In genomic region chr5:16376329-16376908, GRCm38 (mm10) we compare ENCODE assay signal across 22 mouse cellular contexts.
DNase-seq lines count a peak whose midpoint lies in the region; ATAC-seq lines count a peak whose summit lies in the region.
"Had no signal": no experiment of that assay in that cellular context is flagged by ENCODE, and none has a peak within 500 bp of the region (broad histone marks: within the 10 kb centered on the region; RNA-seq: fewer than 3 reads in every experiment).

No protein-coding gene starts in this region.

- peak; percentile 34 for DNase-seq in heart, adult 11 months
- no peak for DNase-seq in heart, adult 8-10 months (ENCODE audit: low spot score)
- peak; percentile 58 for DNase-seq in CD4-positive helper T cell, adult 2 months (ENCODE audit: low read depth, low spot score)
- DNase-seq in c-Kit-positive CD71-positive TER-119-positive erythroid progenitor cells, embryonic 14.5 days (ENCODE audit: low spot score): peak; percentile 57
- no peak for DNase-seq in liver, embryonic 13.5 days
- no peak for DNase-seq in urinary bladder, postnatal 25 days (ENCODE audit: low spot score)
- no peak for DNase-seq in cerebellum, adult 8-10 months
- no peak for DNase-seq in layer of hippocampus, adult 9-11 months
- DNase-seq: cerebellum, adult 11-12 months; forebrain, postnatal 0 days; gastrocnemius, postnatal 14 days; heart, postnatal 36 days; kidney, adult 2 months; kidney, postnatal 25 days; left cerebral cortex, postnatal 4 days; lung, postnatal 10 days; right cerebral cortex, postnatal 4 days had no signal

- no peaks in the 10 kb centered on the region for H3K4me1 ChIP-seq in liver, embryonic 13.5 days (replicated peaks)
- H3K4me1 ChIP-seq: neural tube, embryonic 15.5 days had no signal

- H3K36me3 ChIP-seq in liver, embryonic 13.5 days: no peaks in the 10 kb centered on the region
- H3K36me3 ChIP-seq: neural tube, embryonic 15.5 days had no signal

- peaks cover 3% of the 10 kb centered on the region; the same call in 1 of the 2 replicates for H3K9me3 ChIP-seq in liver, embryonic 13.5 days (replicated peaks)
- H3K9me3 ChIP-seq: neural tube, embryonic 15.5 days had no signal

- H3K9ac ChIP-seq in liver, embryonic 13.5 days: no peak overlapping the region
- H3K9ac ChIP-seq: forebrain, postnatal 0 days; liver, embryonic 14.5 days; neural tube, embryonic 15.5 days had no signal

- H3K27ac ChIP-seq in liver, embryonic 13.5 days: no peak overlapping the region
- H3K27ac ChIP-seq: hindbrain, postnatal 0 days; liver, embryonic 14.5 days; neural tube, embryonic 15.5 days had no signal

- H3K27me3 ChIP-seq in liver, embryonic 13.5 days: no peaks in the 10 kb centered on the region
- H3K27me3 ChIP-seq: neural tube, embryonic 15.5 days had no signal

- ATAC-seq in liver, embryonic 13.5 days (ENCODE audit: low read depth): peak; percentile 34; the same call in 1 of the 2 replicates
- ATAC-seq: forebrain, postnatal 0 days; hindbrain, postnatal 0 days had no signal

- no peak overlapping the region for H3K4me3 ChIP-seq in liver, embryonic 13.5 days (replicated peaks)
- H3K4me3 ChIP-seq: neural tube, embryonic 15.5 days had no signal

- H3K4me2 ChIP-seq in liver, embryonic 13.5 days: no peak overlapping the region
- H3K4me2 ChIP-seq: heart, embryonic 11.5 days; midbrain, embryonic 11.5 days; neural tube, embryonic 15.5 days had no signal

- 63% methylated on average over 3 of the region's 3 CpGs for WGBS in liver, embryonic 13.5 days (ENCODE audit: insufficient replicate concordance)

Comparison
In these comparisons a context has a peak if more than half of its experiments do, and no peak if none do; other contexts are left out.
1. DNase-seq: peak in heart, adult 11 months (single experiment), CD4-positive helper T cell, adult 2 months (single experiment) and c-Kit-positive CD71-positive TER-119-positive erythroid progenitor cells, embryonic 14.5 days (single experiment); none in heart, adult 8-10 months (single experiment), liver, embryonic 13.5 days (single experiment), urinary bladder, postnatal 25 days (single experiment), cerebellum, adult 8-10 months (single experiment) and layer of hippocampus, adult 9-11 months (single experiment).